Mouse (Mus musculus) intestine, embryonic 14.5 days (tissue): ENCODE results near the gene Bckdhb. TPM values are rescaled to one million over a fixed set of nuclear protein-coding genes. Genes with fewer than 3 reads are reported as not detected.
"Not testable (repeated sequence)": the region's sequence is repeated elsewhere in the genome, so short reads cannot be mapped to it uniquely, and the experiment has no call there.

Experiments used
- ATAC-seq: fragments of 200-750 bp; cut with Nextera tagmentation; replicated peaks from 2 replicates; pipeline ENCODE4 v1.8.0; 2017; ENCODE audit warnings: low read depth, moderate number of reproducible peaks, moderate TSS enrichment, moderate library complexity; ENCODE audit not compliant: low FRiP score, low TSS enrichment
- DNase-seq: peaks from one replicate; pipeline ENCODE4 v3.0.0-alpha.2; 2018; ENCODE audit warnings: low spot score
- H3K27ac ChIP-seq: fragments of 300-500 bp; sonication (generic); 2 replicates; pipeline ENCODE4 v1.5.1; 2014; ENCODE audit warnings: low read depth, mild to moderate bottlenecking, control low read depth
- H3K27me3 ChIP-seq: fragments of 300-500 bp; sonication (generic); replicated peaks from 2 replicates; pipeline ENCODE4 v1.6.1; 2014; ENCODE audit warnings: low read length, control low read depth; ENCODE audit not compliant: control insufficient read depth, insufficient read depth
- H3K36me3 ChIP-seq: fragments of 300-500 bp; sonication (generic); 2 replicates; pipeline ENCODE4 v1.6.1; 2014; ENCODE audit warnings: low read length, control low read depth; ENCODE audit not compliant: control insufficient read depth, insufficient read depth
- H3K4me1 ChIP-seq: fragments of 300-500 bp; sonication (generic); replicated peaks from 2 replicates; pipeline ENCODE4 v1.6.1; 2014; ENCODE audit warnings: low read length, control low read depth, mixed read lengths; ENCODE audit not compliant: control insufficient read depth, insufficient read depth
- H3K4me2 ChIP-seq: fragments of 300-500 bp; sonication (generic); 2 replicates; pipeline ENCODE4 v1.6.1; 2014; ENCODE audit warnings: low read length
- H3K4me3 ChIP-seq: fragments of 300-500 bp; sonication (generic); 2 replicates; pipeline ENCODE4 v1.5.1; 2014; ENCODE audit warnings: low read depth, low read length, control low read depth, mixed read lengths
- H3K9ac ChIP-seq: fragments of 300-500 bp; sonication (generic); 2 replicates; pipeline ENCODE4 v1.6.1; 2014; ENCODE audit warnings: mild to moderate bottlenecking, low read length
- H3K9me3 ChIP-seq: fragments of 300-500 bp; sonication (generic); 2 replicates; pipeline ENCODE4 v1.6.1; 2016; ENCODE audit warnings: low read length, control low read depth; ENCODE audit not compliant: control insufficient read depth
- WGBS: fragments of 180-500 bp; shearing (Covaris S2); extraction: QIAGEN DNeasy Blood & Tissue Kit; methylation state at CpG from one replicate; pipeline ENCODE4 v1.1.7; 2014; 5-methylcytosine and 5-hydroxymethylcytosine counted together
- polyA plus RNA-seq: library from polyadenylated mRNA; unstranded; fragments of >200 nt; fragmentation: Nextera tagmentation; extraction: Ambion mirVana; gene quantifications from 2 replicates; pipeline ENCODE4 v1.2.1, GENCODE M21; 2014

Bckdhb gene
- polyA plus RNA-seq, 1 experiment from 2014 or later = 35.8 TPM

DNA sequence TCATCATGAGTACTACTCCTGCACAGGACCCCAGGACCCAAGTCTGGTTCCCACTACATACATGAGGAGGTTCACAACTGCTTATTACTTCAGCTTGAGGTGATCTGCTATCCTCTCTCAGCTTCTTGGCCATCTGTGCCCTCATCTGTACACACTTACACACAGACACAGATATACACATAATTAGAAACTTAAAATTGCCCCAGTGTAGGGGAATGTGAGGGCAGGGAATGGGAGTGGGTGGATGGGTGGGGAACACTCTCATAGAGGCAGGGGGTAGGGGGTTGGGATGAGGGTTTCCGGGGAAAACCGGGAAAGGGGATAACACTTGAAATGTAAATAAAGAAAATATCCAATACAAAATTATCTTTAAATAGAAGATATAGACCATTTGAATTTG, 15.1 kb upstream of the Bckdhb start:
- no peaks in the 10 kb centered on the region for H3K27me3 ChIP-seq
- H3K36me3 ChIP-seq = no peaks in the 10 kb centered on the region
- no peak overlapping the region for H3K4me2 ChIP-seq
- no peak overlapping the region for H3K4me3 ChIP-seq
- H3K9me3 ChIP-seq = no peaks in the 10 kb centered on the region
- 85% methylated on average over 2 of the region's 2 CpGs for WGBS
- DNase-seq (no peak), ATAC-seq (no peak)
- H3K9ac ChIP-seq = no peak overlapping the region
- no peak overlapping the region for H3K27ac ChIP-seq
- no peaks in the 10 kb centered on the region for H3K4me1 ChIP-seq

- Histone ChIP-seq H3K4me3 (no peak overlapping the region), H3K36me3 (no peaks in the 10 kb centered on the region), H3K9me3 (no peaks in the 10 kb centered on the region), H3K27me3 (no peaks in the 10 kb centered on the region), H3K27ac (no peak overlapping the region), H3K4me1 (no peaks in the 10 kb centered on the region), H3K9ac (no peak overlapping the region), H3K4me2 (no peak overlapping the region)
- 82% methylated on average over 2 of the region's 2 CpGs for WGBS
- DNase-seq (no peak), ATAC-seq (no peak)
These were observed 14.0 kb upstream of the Bckdhb start for GRCm38 (mm10) chr9:83910926-83911325.

DNA sequence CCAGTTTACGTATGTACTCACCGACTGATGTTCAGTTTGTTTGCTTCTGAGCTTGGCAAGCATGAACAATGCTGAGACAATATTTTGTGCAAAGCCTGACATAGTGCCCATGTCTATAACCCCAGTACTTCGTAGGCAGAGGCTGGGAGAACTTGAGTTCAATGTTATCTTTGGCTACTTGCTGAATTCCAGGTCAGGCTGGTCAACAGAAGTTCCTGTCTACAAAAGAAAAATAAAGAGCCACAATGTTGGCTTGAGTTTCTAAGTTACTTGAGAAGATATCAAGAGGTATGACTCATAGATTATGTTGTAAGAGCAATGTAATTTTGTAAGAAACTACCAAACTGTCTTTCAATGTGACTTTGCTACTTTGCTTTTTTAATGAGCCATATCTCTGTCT, 2.9 kb upstream of the Bckdhb start:
- no peak for ATAC-seq
- Histone ChIP-seq H3K27ac (no peak overlapping the region), H3K4me3 (no peak overlapping the region), H3K4me2 (no peak overlapping the region), H3K27me3 (no peaks in the 10 kb centered on the region), H3K9me3 (no peaks in the 10 kb centered on the region), H3K36me3 (no peaks in the 10 kb centered on the region), H3K4me1 (0 out of 2 replicates have a peak, but pooled peaks cover 4% of the 10 kb centered on the region), H3K9ac (no peak overlapping the region)
- DNase-seq = no peak
- WGBS = 84% methylated on average over 3 of the region's 3 CpGs

- Histone ChIP-seq H3K4me3 (peak overlapping the region; percentile 56), H3K9me3 (no peaks in the 10 kb centered on the region), H3K27me3 (no peaks in the 10 kb centered on the region), H3K36me3 (no peaks in the 10 kb centered on the region), H3K4me2 (peak overlapping the region; percentile 55), H3K27ac (no peak overlapping the region), H3K9ac (no peak overlapping the region), H3K4me1 (0 out of 2 replicates have a peak, but pooled peaks cover 4% of the 10 kb centered on the region)
- WGBS = 88% methylated on average over 5 of the region's 5 CpGs
- no peak for ATAC-seq
- DNase-seq = no peak
These were observed 589 bp upstream of the Bckdhb start for GRCm38 (mm10) chr9:83924356-83924755.

DNA sequence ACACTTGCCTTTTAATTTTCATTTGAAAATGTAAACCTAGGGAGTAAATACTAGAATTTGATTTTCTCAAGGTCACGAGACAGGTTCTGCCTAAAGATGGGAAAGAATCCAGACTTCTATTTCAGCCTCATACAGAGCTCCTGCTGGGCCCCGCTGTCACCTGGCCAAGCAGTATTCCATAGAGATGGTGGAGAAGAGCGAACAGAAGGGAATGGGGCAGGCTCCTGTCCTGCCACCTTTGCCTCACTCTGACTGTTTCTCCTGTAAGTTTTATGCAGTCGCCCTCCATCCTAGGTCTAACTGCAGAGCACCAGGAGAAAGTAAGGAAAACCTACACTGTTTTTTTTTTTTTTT, 720 bp downstream of the Bckdhb start:
- H3K4me3 ChIP-seq = peak overlapping the region; percentile 56
- DNase-seq (no peak), ATAC-seq (no peak)
- peak overlapping the region; percentile 58; the same call in 1 of the 2 replicates for H3K9ac ChIP-seq
- no peak overlapping the region for H3K27ac ChIP-seq
- H3K4me2 ChIP-seq = peak overlapping the region; percentile 55
- H3K27me3 ChIP-seq = no peaks in the 10 kb centered on the region
- no peaks in the 10 kb centered on the region for H3K9me3 ChIP-seq
- H3K36me3 ChIP-seq = no peaks in the 10 kb centered on the region
- 0 out of 2 replicates have a peak, but pooled peaks cover 4% of the 10 kb centered on the region for H3K4me1 ChIP-seq
- WGBS = 67% methylated on average over 4 of the region's 4 CpGs

- H3K4me1 ChIP-seq = 0 out of 2 replicates have a peak, but pooled peaks cover 4% of the 10 kb centered on the region
- no peaks in the 10 kb centered on the region for H3K36me3 ChIP-seq
- WGBS = 83% methylated on average over 5 of the region's 5 CpGs
- no peaks in the 10 kb centered on the region for H3K27me3 ChIP-seq
- ATAC-seq (no peak), DNase-seq (no peak)
- no peak overlapping the region for H3K4me2 ChIP-seq
- no peak overlapping the region for H3K27ac ChIP-seq
- no peaks in the 10 kb centered on the region for H3K9me3 ChIP-seq
- no peak overlapping the region for H3K4me3 ChIP-seq
- H3K9ac ChIP-seq = no peak overlapping the region
These were observed 1.4 kb downstream of the Bckdhb start for GRCm38 (mm10) chr9:83926302-83926701.

GRCm38 (mm10) chr9:83939501-83939900, 14.6 kb downstream of the Bckdhb start:
- not testable (repeated sequence) for H3K9me3 ChIP-seq, ATAC-seq, DNase-seq, H3K4me3 ChIP-seq, H3K9ac ChIP-seq, H3K36me3 ChIP-seq, H3K27me3 ChIP-seq, H3K27ac ChIP-seq, H3K4me1 ChIP-seq, H3K4me2 ChIP-seq

GRCm38 (mm10) chr9:83940016-83940415, 15.1 kb downstream of the Bckdhb start:
- DNase-seq (no peak), ATAC-seq (no peak)
- Histone ChIP-seq H3K36me3 (no peaks in the 10 kb centered on the region), H3K4me1 (no peaks in the 10 kb centered on the region), H3K9ac (no peak overlapping the region), H3K4me2 (no peak overlapping the region), H3K27me3 (no peaks in the 10 kb centered on the region), H3K9me3 (no peaks in the 10 kb centered on the region), H3K4me3 (no peak overlapping the region), H3K27ac (no peak overlapping the region)
- 92% methylated on average over 3 of the region's 3 CpGs for WGBS

- H3K36me3 ChIP-seq = no peaks in the 10 kb centered on the region
- H3K4me2 ChIP-seq = no peak overlapping the region
- H3K9ac ChIP-seq = no peak overlapping the region
- 84% methylated on average over 9 of the region's 9 CpGs for WGBS
- no peaks in the 10 kb centered on the region for H3K4me1 ChIP-seq
- no peak overlapping the region for H3K27ac ChIP-seq
- DNase-seq (no peak), ATAC-seq (no peak)
- no peak overlapping the region for H3K4me3 ChIP-seq
- no peaks in the 10 kb centered on the region for H3K9me3 ChIP-seq
- no peaks in the 10 kb centered on the region for H3K27me3 ChIP-seq
These were observed 15.8 kb downstream of the Bckdhb start for GRCm38 (mm10) chr9:83940537-83941363.
